Mouse (Mus musculus) right cerebral cortex, postnatal 36 days (tissue): ENCODE data around the gene Mbtd1.

Experiments
- DNase-seq, 2 experiments: peaks; one replicate each; pipeline ENCODE4 v3.0.0; 2022; ENCODE audit warnings: low spot score in 2 of 2, mixed read lengths in 1 of 2

The Mbtd1 gene

GRCm38 (mm10) chr11:93987625-93988327 lies 102.1 kb downstream of the Mbtd1 start:
- DNase-seq = no peak

GRCm38 (mm10) chr11:93988328-93989062 lies 102.8 kb downstream of the Mbtd1 start:
- no peak for DNase-seq

- no peak for DNase-seq
These were observed 108.9 kb downstream of the Mbtd1 start for GRCm38 (mm10) chr11:93994531-93994930.

- DNase-seq = peak; percentile 75 to 90
These were observed 109.6 kb downstream of the Mbtd1 start for GRCm38 (mm10) chr11:93995111-93995719.

GRCm38 (mm10) chr11:93995720-93996305 lies 110.2 kb downstream of the Mbtd1 start, which contains the start of gene Spag9:
TSS of gene Spag9 (plus strand) at chr11:93996091.
- DNase-seq = peak; percentile 88 to 90
